Mouse (Mus musculus): ENCODE measurements around the gene Alkbh4.

Alkbh4 gene

GRCm38 (mm10) chr5:136143161-136143755 is 7.3 kb downstream of the Alkbh4 start:
- peak in 1 of 2 experiments; percentile 32 for DNase-seq

- peak; percentile 66 to 85 for DNase-seq
Measured at GRCm38 (mm10) chr5:136144606-136145430, 8.9 kb downstream of the Alkbh4 start.

GRCm38 (mm10) chr5:136146936-136147335 is 11.0 kb downstream of the Alkbh4 start:
- peak in 1 of 2 experiments; percentile 31 for DNase-seq

GRCm38 (mm10) chr5:136147704-136148103 is 11.8 kb downstream of the Alkbh4 start:
- no peak for DNase-seq

GRCm38 (mm10) chr5:136149134-136149576 is 13.2 kb downstream of the Alkbh4 start:
- peak; percentile 41 to 47 for DNase-seq

GRCm38 (mm10) chr5:136152365-136152764 is 16.4 kb downstream of the Alkbh4 start:
- DNase-seq = no peak

- peak in 1 of 2 experiments; percentile 77 for DNase-seq
Measured at GRCm38 (mm10) chr5:136155399-136155798, 19.5 kb downstream of the Alkbh4 start.

GRCm38 (mm10) chr5:136160084-136160483 is 24.1 kb downstream of the Alkbh4 start:
- peak; percentile 40 to 83 for DNase-seq

GRCm38 (mm10) chr5:136163807-136164474 is 28.0 kb downstream of the Alkbh4 start:
- no peak for DNase-seq

GRCm38 (mm10) chr5:136165246-136165645 is 29.3 kb downstream of the Alkbh4 start:
- DNase-seq = no peak

- peak; percentile 26 to 35 for DNase-seq
Measured at GRCm38 (mm10) chr5:136167296-136167695, 31.4 kb downstream of the Alkbh4 start.

- DNase-seq = no peak
Measured at GRCm38 (mm10) chr5:136168071-136168470, 32.1 kb downstream of the Alkbh4 start.

- DNase-seq = peak; percentile 55 to 64
Measured at GRCm38 (mm10) chr5:136169626-136170511, 33.9 kb downstream of the Alkbh4 start.

GRCm38 (mm10) chr5:136170512-136171362 is 34.8 kb downstream of the Alkbh4 start, which contains the start of gene Orai2:
TSS of gene Orai2 (minus strand) at chr5:136170713.
- peak; percentile 89 to 91 for DNase-seq

GRCm38 (mm10) chr5:136171363-136172341 is 35.7 kb downstream of the Alkbh4 start:
- DNase-seq = peak in 1 of 2 experiments; percentile 57

GRCm38 (mm10) chr5:136172939-136173338 is 37.0 kb downstream of the Alkbh4 start:
- no peak for DNase-seq

GRCm38 (mm10) chr5:136173606-136174463 is 37.9 kb downstream of the Alkbh4 start:
- DNase-seq = peak; percentile 87 to 94

GRCm38 (mm10) chr5:136179594-136179993 is 43.6 kb downstream of the Alkbh4 start:
- DNase-seq = peak in 1 of 2 experiments; percentile 12

- DNase-seq = no peak
Measured at GRCm38 (mm10) chr5:136181197-136181596, 45.3 kb downstream of the Alkbh4 start.

Data from lung, postnatal 4 days (tissue).